Mouse (Mus musculus) mature B cell (primary cell): ENCODE measurements around the gene Gm34653.
"Not testable (repeated sequence)": the region's sequence is repeated elsewhere in the genome, so short reads cannot be mapped to it uniquely, and the experiment has no call there.

ENCODE experiments used
- in situ Hi-C: fragments of 300-500 bp; cut with MboI; formaldehyde crosslinking; loops from 2 replicates; pipeline ENCODE4 v1.14.3; 2019

Gene Gm34653

DNA sequence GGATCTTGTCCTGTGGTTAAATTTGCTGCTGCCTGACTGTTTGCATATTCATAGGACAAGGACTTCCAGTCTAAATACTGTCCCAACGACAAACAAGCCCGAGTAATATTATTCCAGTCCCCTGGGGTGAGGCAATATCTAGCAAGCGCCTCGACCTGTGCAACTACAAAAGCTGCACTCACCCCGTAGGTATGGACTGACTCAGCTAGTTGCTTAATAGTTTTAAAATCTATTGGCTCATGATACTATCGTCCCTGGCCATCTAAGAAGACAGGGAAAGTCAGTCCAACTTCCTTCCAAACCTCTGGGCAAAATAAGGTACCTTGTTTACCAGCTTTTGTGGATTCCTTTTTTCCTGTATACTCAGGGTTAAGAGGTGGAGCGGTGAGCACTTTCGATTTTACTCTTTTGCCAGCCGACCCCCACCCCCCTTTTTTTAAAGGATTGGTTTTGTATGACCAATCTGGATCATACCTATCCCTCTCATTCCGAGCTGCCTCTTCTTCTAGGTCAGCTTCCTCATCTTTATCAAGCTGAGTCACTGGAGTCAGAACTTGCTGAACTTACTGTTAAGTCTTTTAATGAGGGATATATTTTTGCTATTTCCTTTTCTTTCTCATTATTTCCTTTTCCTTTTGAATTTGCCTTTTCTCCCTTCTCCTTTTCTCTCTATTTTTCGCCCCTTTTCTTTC, at the start of gene Gm34653:
Gene Gm34653, plus strand, starts transcription at position 242 of the 692 bp plus-strand sequence.
- in situ Hi-C loops: not testable (repeated sequence)

DNA sequence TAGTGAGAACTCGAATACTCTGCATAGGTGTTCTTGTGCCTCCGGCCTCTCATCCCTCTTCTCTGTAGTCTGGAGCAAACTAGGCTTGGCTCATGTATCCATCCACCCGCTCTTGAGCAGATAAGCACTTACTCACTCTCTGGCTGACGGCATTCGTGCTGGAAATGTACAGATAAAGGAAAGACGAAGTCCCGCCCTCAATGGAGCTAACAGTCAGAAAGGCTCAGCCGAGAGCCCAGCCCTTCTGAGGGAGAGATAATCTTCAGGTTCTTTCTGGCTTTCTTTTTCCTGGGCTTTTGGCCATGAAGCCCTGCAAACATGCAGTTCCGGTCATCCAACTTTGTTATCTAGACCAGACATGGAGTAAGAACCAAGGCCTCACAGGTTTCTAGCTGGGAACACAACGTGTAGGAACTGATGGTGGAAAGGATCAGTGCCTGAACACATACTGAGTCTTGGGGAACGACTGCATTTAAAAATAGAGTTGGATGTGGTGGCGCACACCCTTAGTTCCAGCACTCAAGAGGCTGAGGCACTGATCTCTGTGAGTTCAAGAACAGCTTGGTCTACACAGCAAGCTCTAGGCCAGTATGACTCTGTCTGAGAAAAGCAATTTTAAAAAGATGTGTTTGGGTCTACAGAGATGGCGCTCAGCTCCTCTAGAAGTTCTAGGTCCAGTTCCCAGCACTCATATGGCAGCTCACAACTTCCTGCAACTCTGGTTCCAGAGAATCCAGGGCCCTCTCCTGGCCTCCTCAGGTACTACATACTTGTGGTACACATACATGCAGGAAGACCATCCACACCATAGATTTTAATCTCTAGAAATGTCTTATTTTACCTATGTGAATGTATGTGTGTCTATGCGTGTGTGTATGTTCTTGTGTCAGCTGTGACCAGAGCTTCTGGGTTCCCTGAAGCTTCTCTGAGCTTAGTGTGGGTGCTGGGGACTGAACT, 49.5 kb upstream of the Gm34653 start:
- in situ Hi-C loops: no loop called here

DNA sequence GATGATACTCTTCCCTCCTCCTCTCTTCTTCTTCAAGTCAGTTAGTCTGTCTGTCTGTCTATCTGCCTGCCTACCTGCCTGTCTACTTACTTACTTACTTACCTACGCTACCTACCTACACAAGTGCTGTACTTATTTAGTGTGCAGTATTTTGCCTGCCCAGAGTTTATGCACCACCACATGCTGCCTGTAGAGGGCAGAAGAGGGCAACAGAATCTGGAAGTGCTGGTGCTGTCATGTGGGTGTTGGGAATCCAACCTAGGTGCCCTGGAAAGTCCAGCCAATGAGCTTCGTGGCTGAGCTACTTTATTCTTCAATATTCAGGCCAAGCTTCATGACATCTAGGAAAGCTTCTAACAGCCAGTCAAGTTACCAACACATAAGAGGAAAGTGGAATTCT, 48.7 kb upstream of the Gm34653 start:
- in situ Hi-C loops: no loop called here

DNA sequence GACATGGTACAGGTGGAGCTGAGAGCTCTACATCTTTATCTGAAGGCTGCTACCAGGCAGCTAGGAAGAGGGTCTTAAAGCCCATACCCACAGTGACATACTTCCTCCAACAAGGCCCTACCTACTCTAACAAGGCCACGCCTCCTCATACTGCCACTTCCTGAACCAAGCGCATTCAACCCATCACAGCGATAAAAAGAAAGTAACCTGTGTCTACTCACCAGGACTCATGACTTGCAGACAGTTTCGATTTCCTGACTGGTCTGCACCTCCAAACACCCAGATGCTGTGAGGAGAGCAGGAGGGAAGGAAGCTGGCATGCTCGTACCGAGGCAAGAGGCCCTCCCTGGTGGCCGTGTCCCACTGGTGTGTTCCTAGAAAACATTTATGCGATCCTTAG, 42.5 kb upstream of the Gm34653 start:
- in situ Hi-C loops: no loop called here

DNA sequence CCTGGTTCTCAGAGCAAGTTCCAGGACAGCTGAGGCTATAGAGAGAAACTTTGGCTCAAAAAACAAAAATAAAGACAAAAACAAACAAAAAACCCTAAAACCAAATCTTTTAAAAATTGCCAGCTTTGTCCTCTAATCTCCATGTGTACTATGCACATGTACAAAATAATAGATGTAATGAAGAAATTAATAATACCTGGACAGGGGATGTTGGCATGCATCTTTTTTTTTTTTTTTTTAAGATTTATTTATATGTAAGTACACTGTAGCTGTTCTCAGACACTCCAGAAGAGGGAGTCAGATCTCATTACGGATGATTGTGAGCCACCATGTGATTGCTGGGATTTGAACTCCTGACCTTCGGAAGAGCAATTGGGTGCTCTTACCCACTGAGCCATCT, 40.3 kb upstream of the Gm34653 start:
- in situ Hi-C loops: not testable (repeated sequence)

DNA sequence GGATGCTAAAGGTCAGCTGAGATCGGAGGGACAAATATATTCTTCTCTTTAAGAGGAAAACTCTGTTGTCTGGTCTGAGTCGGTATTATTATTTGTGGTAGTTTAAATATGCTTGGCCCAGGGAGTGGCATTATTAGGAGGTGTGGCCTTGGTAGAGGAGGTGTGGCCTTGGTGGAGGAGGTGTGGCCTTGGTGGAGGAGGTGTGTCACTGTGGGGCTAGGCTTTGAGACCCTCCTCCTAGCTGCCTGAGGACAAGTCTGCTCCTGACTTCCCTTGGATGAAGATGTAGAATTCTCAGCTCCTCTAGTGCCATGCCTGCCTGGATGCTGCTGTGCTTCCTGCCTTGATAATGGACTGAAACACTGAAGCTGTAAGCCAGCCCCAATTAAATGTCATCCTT, 38.3 kb upstream of the Gm34653 start:
- in situ Hi-C loops: no loop called here

DNA sequence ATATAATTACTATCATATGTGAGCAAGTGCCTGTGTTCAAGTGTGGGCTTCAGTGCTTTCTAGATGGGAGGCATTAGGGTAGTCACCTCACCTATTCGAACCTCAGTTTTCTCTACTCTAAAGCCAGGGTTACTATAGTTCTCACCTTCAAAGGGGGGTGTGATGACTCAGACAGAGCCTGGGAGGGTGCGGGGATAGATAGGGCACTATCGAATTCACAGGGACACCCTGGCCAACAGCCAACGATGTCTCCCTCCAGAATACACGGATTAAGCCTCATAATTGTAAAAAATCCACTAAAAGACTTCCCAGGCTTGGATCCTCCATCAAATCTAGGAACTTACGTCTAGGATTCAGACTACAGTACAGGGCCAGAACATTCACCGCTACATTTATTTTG, 37.4 kb upstream of the Gm34653 start:
- in situ Hi-C loops: no loop called here

DNA sequence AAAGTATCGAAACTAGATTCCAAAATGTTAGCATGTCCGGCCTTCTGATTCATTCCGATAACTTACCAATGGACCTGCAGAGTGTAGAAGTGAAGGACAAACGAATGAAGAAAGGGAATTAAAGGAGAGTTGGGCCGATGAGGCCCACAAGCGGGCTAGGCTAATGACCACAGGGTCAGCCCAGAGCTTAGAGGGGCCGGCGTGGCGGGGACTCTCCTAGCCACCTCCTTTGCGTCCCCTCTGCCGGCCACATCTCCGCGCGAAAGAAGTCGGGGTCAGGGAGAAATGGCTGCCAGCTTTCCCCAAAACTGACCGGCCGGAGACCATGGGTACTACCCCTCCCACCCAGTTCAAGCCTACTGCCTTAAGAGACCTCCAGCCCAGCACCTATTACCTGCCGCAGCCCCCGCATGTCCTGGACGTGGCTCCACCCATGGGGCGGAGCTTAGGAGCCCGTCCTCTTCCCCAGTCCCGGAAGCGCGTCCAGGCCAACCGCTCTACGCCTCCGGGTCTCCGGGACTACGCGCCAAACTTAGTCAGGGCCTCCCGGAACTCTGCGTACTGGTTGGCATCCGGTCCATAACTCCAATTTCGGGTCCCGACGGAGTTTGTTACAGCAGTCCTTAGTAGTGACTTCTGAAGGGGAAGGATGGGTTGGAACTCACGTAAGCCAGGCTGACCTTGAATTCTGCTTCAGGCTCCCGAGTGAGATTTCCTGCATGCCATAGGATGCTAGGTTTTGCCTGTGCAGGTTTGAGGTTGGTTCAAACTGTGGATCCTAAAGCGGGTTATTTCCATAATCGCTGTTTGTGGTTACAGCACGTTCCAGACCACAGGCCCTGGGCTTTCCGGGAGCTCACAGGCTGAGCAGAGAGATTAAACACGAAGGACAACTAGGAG, 33.2 kb upstream of the Gm34653 start, which contains the start of gene Rabepk:
Gene Rabepk, minus strand, starts transcription at position 556 of the 900 bp plus-strand sequence.
- in situ Hi-C loops: no loop called here

DNA sequence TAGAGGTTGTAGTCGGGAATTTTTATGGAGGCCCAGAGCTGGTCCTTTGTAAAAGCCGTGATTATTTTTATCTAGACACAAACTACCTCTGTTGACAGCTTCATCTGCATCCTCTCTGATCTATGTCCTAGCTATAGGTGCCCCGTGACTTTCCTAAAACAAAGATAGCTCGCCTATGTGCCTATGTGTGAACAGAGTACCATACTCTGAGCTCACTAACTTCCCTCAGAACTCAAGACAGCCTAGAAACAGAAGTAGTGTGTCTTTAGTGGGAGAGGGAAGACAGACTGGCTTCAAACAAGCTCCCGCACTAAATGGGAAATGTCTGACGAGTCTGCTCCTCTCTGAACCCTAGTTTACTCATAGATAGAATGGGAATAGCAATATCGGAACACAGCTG, 32.4 kb upstream of the Gm34653 start:
- in situ Hi-C loops: no loop called here

DNA sequence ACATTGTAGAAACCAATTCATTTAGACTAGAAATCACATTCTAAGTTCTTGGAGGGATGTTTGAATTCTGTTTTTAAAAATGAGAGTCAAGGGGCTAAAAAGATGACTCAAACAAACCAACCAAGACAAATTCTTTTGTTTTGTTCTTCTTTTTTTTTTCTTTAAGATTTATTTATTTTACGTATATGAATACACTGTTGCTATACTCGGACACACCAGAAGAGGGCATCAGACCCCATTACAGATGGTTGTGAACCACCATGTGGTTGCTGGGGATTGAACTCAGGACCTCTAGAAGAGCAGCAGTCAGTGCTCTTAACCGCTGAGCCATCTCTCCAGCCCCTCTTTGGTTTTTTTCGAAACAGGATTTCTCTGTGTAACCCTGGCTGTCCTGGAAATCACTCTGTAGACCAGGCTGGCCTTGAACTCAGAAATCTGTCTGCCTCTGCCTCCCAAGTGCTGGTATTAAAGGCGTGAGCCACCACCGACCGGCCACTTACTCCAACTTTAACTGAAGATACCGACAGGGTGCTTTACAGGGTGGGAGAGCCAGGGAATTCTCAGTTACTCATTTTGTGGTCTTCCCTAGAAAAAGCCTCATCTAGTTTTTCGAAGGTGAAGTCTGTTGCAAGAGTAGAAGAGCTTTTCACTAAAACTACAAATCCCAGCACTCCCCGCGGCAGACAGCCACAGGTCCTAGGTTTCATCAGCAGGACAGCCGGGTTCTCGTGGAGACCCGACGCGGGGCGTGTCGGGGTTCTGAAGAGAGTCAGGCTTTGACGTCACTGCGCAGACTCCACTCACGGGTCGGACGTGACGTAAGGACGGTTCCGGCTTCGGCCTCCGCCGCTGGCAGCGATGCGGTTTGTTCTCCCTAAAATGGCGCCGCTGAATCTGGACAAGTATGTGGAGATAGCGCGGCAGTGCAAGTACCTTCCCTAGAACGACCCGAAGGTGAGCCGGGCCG, 31.0 kb upstream of the Gm34653 start:
- in situ Hi-C loops: no loop called here

DNA sequence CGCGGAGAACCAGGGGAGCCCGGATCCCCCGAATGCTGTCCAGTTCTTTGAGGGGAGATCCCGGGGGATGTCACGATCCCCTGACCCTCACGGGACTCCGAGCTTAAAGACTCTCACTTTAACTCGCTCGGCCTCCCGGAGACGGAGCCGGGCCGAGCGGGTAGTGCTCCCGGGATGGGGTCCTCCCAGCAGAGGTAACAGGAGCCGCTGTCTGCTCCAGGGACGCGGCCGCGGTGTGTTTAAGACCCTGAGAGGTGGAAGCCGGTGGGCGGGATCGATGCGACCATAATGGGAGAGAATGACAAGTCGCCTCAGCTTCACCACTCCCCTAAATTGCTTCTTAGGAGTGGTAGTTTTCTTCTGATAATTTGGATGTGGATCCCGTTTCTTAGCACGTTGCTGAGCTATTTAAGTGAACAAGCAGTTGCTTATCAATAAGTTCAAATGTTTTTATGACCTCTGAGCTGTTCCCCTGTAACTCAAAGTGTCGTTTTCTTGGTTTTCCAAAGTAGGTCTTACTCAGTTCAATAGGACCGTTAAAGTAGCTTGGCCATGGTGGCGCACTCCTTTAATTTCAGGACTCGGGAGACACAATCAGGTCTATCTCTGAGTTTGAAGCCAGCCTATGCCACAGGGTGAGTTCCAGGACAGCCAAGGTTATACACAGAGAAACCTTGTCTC, 30.1 kb upstream of the Gm34653 start:
- in situ Hi-C loops: not testable (repeated sequence)

DNA sequence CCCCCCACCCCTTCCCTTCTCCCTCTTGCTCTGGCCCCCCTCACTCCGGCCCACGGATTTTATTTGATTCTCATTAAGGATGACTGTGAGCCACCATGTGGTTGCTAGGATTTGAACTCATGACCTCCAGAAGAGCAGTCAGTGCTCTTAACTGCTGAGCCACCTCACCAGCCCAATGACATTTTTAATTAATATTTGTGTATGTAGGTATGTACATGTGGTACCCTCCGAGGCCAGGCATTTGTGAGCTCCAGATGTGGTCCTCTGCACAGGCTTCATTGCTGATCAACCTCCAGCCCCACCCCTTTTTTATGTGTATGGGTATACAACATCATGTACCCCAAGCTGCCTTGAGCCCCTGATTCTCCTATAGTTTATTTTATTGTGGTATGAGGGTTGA, 29.1 kb upstream of the Gm34653 start:
- in situ Hi-C loops: no loop called here

DNA sequence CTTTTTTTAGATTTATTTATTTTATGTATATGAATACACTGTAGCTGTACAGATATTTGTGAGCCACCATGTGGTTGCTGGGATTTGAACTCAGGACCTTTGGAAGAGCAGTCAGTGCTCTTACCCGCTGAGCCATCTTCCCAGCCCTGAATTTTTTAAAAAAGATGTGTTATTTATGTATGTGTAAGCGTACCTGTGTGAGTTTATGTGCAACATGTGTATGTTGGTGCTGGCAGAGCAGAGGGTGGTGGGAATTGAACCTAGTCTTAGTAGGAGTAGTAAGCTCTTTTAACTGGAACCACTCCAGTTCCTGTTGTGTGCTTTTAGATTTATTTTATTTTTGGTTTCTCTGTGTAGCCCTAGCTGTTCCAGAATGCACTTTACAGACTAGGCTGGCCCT, 28.6 kb upstream of the Gm34653 start:
- in situ Hi-C loops: no loop called here

DNA sequence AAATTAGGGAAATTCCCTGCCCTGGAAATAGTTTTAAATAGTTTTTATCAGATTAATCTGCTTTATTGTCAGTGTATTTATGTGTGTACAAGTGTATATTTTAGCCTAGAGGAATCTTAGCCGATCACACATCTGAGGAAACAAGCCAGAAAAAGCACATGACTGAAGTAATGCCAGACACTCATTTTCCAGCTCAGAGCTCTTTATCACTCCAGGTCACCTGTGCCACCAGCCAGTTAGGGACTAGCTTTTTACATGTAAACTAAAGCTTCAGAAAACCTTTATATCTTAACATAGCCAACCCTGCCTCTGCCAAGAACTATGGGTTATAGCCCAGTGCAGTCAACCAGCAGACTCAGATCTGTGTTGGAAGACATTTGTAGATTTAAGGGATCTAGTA, 28.0 kb upstream of the Gm34653 start:
- in situ Hi-C loops: no loop called here

DNA sequence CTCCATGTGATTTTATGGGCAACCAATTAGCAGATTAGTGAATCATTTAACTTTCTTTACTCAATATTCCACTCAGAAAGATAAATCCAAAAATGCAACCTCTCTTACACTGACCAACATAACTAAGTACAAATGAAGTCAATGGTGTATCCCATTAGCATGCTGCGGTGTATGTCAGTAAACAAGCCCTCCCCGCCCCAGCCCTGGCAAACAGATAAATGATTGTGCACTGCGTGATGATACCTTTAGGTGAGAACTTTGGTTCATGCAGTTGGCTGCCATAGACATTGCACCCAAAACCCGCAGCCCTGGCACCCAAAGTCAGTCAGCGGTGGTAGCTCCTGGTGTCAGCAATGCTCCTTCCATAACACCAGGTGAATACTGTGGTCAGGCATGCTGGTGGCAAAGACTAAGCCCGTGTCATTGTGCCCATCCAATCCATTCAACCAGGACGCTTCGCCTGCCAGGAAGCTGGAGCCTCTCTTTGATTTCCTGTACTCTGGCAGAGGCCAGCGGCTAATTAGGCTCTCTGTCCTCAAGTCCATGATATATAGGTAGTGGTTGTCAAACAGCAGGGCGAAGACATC, 27.4 kb upstream of the Gm34653 start:
- in situ Hi-C loops: no loop called here

DNA sequence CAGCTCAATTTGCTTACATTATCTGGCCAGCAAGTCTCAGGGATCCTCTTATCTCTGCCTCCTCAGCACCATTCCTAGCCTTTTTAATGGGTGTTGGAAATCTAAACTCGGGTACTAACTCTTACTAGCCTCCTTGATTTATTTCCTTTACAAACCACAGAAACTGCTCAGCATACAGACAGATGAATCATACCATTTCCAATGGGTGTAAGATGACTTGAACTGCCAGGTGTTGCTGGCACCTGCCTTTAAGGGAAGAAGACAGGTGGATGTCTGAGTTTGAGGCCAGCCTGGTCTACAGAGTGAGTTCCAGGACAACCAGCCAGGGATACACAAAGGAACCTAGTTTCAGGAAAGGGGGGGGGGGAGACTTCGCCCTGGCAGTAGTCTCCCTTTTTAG, 24.8 kb upstream of the Gm34653 start:
- in situ Hi-C loops: no loop called here

DNA sequence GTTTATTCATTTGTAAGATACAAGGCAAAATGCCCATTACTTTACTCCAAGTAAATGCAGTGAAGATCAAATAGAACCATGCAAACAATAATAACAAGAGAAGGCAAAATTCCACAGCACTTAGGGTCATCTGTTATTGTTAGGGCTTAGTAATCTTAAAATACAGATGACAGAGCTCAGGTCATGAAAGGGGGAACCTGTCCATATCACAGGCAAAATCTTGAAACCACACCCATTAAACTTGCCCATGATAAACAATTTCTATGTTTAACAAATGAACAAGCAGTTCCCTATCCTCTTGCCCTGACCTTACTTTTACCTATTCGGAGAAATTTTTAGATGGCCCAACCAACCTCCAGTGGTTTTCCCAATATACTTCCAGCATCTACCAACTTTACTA, 23.2 kb upstream of the Gm34653 start:
- in situ Hi-C loops: no loop called here

DNA sequence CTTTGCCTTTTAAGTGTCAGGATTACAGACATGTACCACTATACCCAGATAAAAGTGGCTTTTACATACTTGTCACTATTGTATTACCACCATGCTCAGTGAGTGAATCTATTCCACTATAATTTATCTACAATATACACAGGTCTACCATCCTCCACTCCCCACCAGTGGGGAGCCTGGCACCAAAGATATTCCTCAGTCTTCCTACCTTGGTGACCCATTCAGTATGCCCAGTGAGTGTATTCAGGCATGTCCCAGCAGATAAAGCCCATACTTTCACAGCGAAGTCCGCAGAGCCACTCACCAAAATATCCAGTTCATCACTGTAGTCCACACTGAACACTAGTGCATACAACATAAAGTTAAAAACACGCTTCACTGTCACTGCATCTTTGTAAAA, 22.0 kb upstream of the Gm34653 start:
- in situ Hi-C loops: no loop called here

DNA sequence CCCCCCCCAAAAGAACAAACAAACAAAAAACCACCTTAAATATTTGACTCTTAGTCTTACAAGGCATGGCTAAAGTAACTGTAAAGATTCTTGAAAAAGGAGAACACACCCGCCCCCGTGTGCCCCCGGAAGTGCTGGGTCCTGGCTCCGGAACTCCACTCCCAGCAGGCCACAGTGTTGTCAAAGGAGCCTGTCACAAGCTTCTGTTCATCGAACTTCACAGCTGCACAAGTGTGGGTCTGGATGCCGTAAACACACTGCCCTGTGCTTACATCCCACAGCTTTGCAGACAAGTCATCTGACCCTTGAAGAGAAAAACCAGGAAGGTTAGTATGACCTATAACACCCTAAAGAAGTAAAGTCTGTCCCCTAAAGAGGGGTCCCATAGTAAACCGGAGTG, 20.1 kb upstream of the Gm34653 start:
- in situ Hi-C loops: no loop called here

DNA sequence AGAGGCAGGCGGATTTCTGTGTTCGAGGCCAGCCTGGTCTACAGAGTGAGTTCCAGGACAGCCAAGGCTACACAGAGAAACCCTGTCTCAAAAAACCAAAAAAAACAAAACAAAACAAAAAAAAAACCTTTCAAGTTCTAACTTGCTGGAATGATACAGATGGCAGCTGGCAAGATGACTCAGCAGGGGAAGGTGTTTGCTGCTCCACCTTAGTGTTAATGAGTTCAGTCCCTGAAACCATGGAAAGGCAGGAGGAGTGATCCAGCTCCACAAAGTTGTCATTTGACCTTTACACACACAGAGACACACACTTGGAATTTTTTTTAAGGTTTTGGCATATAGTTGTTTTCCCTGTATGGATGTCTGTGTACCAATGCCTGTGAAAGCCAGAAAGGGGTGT, 16.9 kb upstream of the Gm34653 start:
- in situ Hi-C loops: not testable (repeated sequence)
